Mouse (Mus musculus): ENCODE measurements around the gene Lingo3.

- no peak for TF ChIP-seq CTCF (IDR thresholded peaks at IDR 0.05; ENCODE audit: extremely low read depth, insufficient read length, insufficient replicate concordance, low read depth, low read length)
- TF ChIP-seq POLR2A (IDR thresholded peaks at IDR 0.05; ENCODE audit: low read depth, low read length), result no peak
Observed at GRCm38 (mm10) chr10:80864446-80864845, 20.6 kb upstream of the Lingo3 start.

Measured in small intestine, adult 2 months (tissue).